In the genomic region with DNA sequence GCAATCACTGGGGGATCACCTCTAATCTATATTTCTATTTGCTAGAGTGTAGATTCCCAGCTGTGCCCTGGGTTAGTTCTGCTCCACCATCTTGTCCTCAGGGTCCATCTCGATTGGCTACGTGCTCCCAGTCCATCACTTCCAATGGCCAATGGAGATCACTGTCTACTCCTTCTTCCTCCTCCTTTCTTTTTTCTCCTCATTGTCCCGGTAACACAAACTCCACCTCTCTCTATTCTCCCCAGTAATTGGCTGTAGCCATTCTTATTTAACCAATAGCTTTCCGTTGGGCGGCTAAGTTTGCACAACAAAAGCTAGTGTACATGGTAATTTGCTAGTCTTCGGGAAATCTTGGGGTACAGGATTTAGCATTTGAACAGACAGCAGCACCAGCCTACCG, we compare ENCODE assay signal across 29 mouse cellular contexts. TPM values are rescaled to one million over a fixed set of nuclear protein-coding genes. Genes with fewer than 3 reads are reported as not detected.
"Had no signal": no experiment of that assay in that cellular context is flagged by ENCODE, and none has a peak within 500 bp of the region (broad histone marks: within the 10 kb centered on the region; RNA-seq: fewer than 3 reads in every experiment).

No protein-coding gene starts in this region.

- DNase-seq: gastrocnemius, adult 2 months; gastrocnemius, postnatal 10 days; gastrocnemius, postnatal 25 days; heart, adult 18-20 months; heart, postnatal 10 days; heart, postnatal 4 days; kidney, adult 18-20 months; kidney, adult 8-10 months; kidney, postnatal 10 days; kidney, postnatal 25 days; kidney, postnatal 4 days; liver; liver, embryonic 13.5 days had no signal

- H3K36me3 ChIP-seq: heart, embryonic 10.5 days; heart, embryonic 12.5 days; hindbrain, embryonic 10.5 days; hindbrain, embryonic 12.5 days; intestine, embryonic 15.5 days; limb, embryonic 10.5 days; limb, embryonic 12.5 days; liver, embryonic 13.5 days; liver, embryonic 15.5 days had no signal

- H3K4me3 ChIP-seq: gastrocnemius, adult 2 months; heart, embryonic 10.5 days; heart, embryonic 12.5 days; hindbrain, embryonic 10.5 days; hindbrain, embryonic 12.5 days; intestine, embryonic 15.5 days; layer of hippocampus, adult 2 months; left cerebral cortex, adult 2 months; limb, embryonic 10.5 days; limb, embryonic 12.5 days; liver, embryonic 13.5 days; liver, embryonic 15.5 days had no signal

- H3K4me1 ChIP-seq: heart, embryonic 10.5 days; heart, embryonic 12.5 days; hindbrain, embryonic 10.5 days; hindbrain, embryonic 12.5 days; intestine, embryonic 15.5 days; liver, embryonic 13.5 days; liver, embryonic 15.5 days had no signal

- H3K27ac ChIP-seq: gastrocnemius, adult 2 months; heart, embryonic 10.5 days; hindbrain, embryonic 10.5 days; hindbrain, embryonic 12.5 days; hindbrain, embryonic 14.5 days; intestine, embryonic 15.5 days; layer of hippocampus, adult 2 months; left cerebral cortex, adult 2 months; limb, embryonic 10.5 days; limb, embryonic 12.5 days; liver, embryonic 13.5 days; liver, embryonic 15.5 days had no signal

- H3K27me3 ChIP-seq: heart, embryonic 12.5 days; hindbrain, embryonic 12.5 days; intestine, embryonic 15.5 days; limb, embryonic 12.5 days; liver, embryonic 13.5 days; liver, embryonic 15.5 days had no signal

- H3K9me3 ChIP-seq: heart, embryonic 10.5 days; heart, embryonic 12.5 days; hindbrain, embryonic 10.5 days; hindbrain, embryonic 12.5 days; intestine, embryonic 15.5 days; limb, embryonic 10.5 days; limb, embryonic 12.5 days; liver, embryonic 13.5 days; liver, embryonic 15.5 days had no signal

RNA-seq across cellular contexts. Expression of gene Cyp24a1, which starts 32.8 kb away (rescaled TPM):
- polyA plus RNA-seq: heart, embryonic 10.5 days; heart, embryonic 12.5 days; heart, embryonic 14.5 days; heart, embryonic 16.5 days; hindbrain, embryonic 12.5 days; inflammation-experienced regulatory T-cells, adult 6 months; intestine, embryonic 15.5 days; intestine, postnatal 0 days; limb, embryonic 10.5 days; limb, embryonic 12.5 days; liver, embryonic 11.5 days; liver, embryonic 13.5 days; liver, embryonic 15.5 days had no signal
